Mouse (Mus musculus) MEL (cell line): ENCODE results near the gene Arid1b. TPM values are rescaled to one million over a fixed set of nuclear protein-coding genes. Genes with fewer than 3 reads are reported as not detected.

ENCODE experiments used
- DNase-seq: peaks from one replicate; pipeline ENCODE4 v3.0.0; 2011; ENCODE audit warnings: low read depth, low spot score
- H3K27ac ChIP-seq: 2 replicates; pipeline ENCODE4 v1.5.1; 2012; ENCODE audit warnings: low read depth, mild to moderate bottlenecking, control low read depth, low read length, moderate library complexity; ENCODE audit not compliant: control insufficient read depth
- H3K27me3 ChIP-seq, 2 experiments: fragments of 150-350 bp in 1 of 2; sonication (generic) in 1 of 2; 2 replicates each; pipeline ENCODE4 v1.6.1; 2012; ENCODE audit warnings: low read length in 2 of 2, mild to moderate bottlenecking in 2 of 2, improper control_type of control experiment in 1 of 2, moderate library complexity in 1 of 2; ENCODE audit not compliant: insufficient read depth in 2 of 2, control insufficient read depth in 1 of 2
- H3K36me3 ChIP-seq, 2 experiments: 2 replicates each; pipeline ENCODE4 v1.6.1; 2012 to 2014; ENCODE audit warnings: low read length in 2 of 2, improper control_type of control experiment in 1 of 2, inconsistent platforms in 1 of 2, mild to moderate bottlenecking in 1 of 2; ENCODE audit not compliant: insufficient read depth in 2 of 2, control insufficient read depth in 1 of 2
- H3K4me1 ChIP-seq, 2 experiments: fragments of 150-350 bp in 1 of 2; sonication (generic) in 1 of 2; 2 replicates each; pipeline ENCODE4 v1.6.1; 2012; ENCODE audit warnings: low read length in 2 of 2, improper control_type of control experiment in 1 of 2, mild to moderate bottlenecking in 1 of 2; ENCODE audit not compliant: insufficient read depth in 2 of 2, control insufficient read depth in 1 of 2
- H3K4me3 ChIP-seq, 2 experiments: fragments of 150-350 bp in 1 of 2; sonication (generic) in 1 of 2; 2 replicates each; pipeline ENCODE4 v1.5.1; 2012; ENCODE audit warnings: low read depth in 2 of 2, low read length in 2 of 2, mild to moderate bottlenecking in 2 of 2, moderate library complexity in 2 of 2, control low read depth in 1 of 2, improper control_type of control experiment in 1 of 2; ENCODE audit not compliant: control insufficient read depth in 1 of 2, insufficient read depth in 1 of 2
- H3K79me2 ChIP-seq: 2 replicates; pipeline ENCODE4 v1.6.1; 2012; ENCODE audit warnings: mild to moderate bottlenecking, low read length, moderate library complexity; ENCODE audit not compliant: control insufficient read depth, poor library complexity, insufficient read depth
- H3K9ac ChIP-seq: 2 replicates; pipeline ENCODE4 v1.6.1; 2012; ENCODE audit warnings: low read depth, mild to moderate bottlenecking, control low read depth, low read length, moderate library complexity; ENCODE audit not compliant: control insufficient read depth, poor library complexity, severe bottlenecking
- H3K9me3 ChIP-seq: fragments of 150-350 bp; sonication (generic); replicated peaks from 2 replicates; pipeline ENCODE4 v1.6.1; 2012; ENCODE audit warnings: mild to moderate bottlenecking, low read length, improper control_type of control experiment, moderate library complexity; ENCODE audit not compliant: insufficient read depth
- CTCF ChIP-seq, 3 experiments: IDR thresholded peaks in 2 of 3; conservative IDR thresholded peaks in 1 of 3; 2 replicates each; pipeline ENCODE4 v1.5.1; 2011 to 2012; ENCODE audit warnings: low read length in 3 of 3, low read depth in 2 of 3, mild to moderate bottlenecking in 2 of 3, improper control_type of control experiment in 1 of 3, inconsistent platforms in 1 of 3, mixed read lengths in 1 of 3, moderate library complexity in 1 of 3; ENCODE audit not compliant: control insufficient read depth in 1 of 3, insufficient read depth in 1 of 3, poor library complexity in 1 of 3, severe bottlenecking in 1 of 3
- ETS1 ChIP-seq: IDR thresholded peaks from 2 replicates; pipeline ENCODE4 v1.6.1; 2012; ENCODE audit warnings: low read depth, mild to moderate bottlenecking, inconsistent platforms, low read length, improper control_type of control experiment, moderate library complexity
- GABPA ChIP-seq: IDR thresholded peaks from 2 replicates; pipeline ENCODE4 v1.6.1; 2012; ENCODE audit warnings: low read depth, mild to moderate bottlenecking, inconsistent platforms, low read length, improper control_type of control experiment, moderate library complexity
- HCFC1 ChIP-seq: IDR thresholded peaks from 2 replicates; pipeline ENCODE4 v1.6.1; 2012; ENCODE audit warnings: low read depth, mild to moderate bottlenecking, inconsistent platforms, low read length, improper control_type of control experiment, moderate library complexity
- JUND ChIP-seq: IDR thresholded peaks from 2 replicates; pipeline ENCODE4 v1.6.1; 2011; ENCODE audit warnings: low read depth, mild to moderate bottlenecking, improper control_type of control experiment, low read length
- MAFK ChIP-seq: IDR thresholded peaks from 2 replicates; pipeline ENCODE4 v1.6.1; 2011; ENCODE audit warnings: low read depth, mild to moderate bottlenecking, low read length, improper control_type of control experiment, borderline replicate concordance
- MAZ ChIP-seq: IDR thresholded peaks from 2 replicates; pipeline ENCODE4 v1.6.1; 2012; ENCODE audit warnings: low read depth, mild to moderate bottlenecking, inconsistent platforms, low read length, improper control_type of control experiment
- MXI1 ChIP-seq: IDR thresholded peaks from 2 replicates; pipeline ENCODE4 v1.6.1; 2011; ENCODE audit warnings: mild to moderate bottlenecking, low read depth, low read length, improper control_type of control experiment
- NELFE ChIP-seq: IDR thresholded peaks from 2 replicates; pipeline ENCODE4 v1.6.1; 2011; ENCODE audit warnings: low read depth, low read length, improper control_type of control experiment
- POLR2A ChIP-seq, 2 experiments: IDR thresholded peaks; 2 replicates each; pipeline ENCODE4 v1.6.1; 2011 to 2012; ENCODE audit warnings: low read length in 2 of 2, mild to moderate bottlenecking in 2 of 2, control low read depth in 1 of 2, improper control_type of control experiment in 1 of 2, low read depth in 1 of 2, moderate library complexity in 1 of 2; ENCODE audit not compliant: control insufficient read depth in 1 of 2, insufficient read depth in 1 of 2, poor library complexity in 1 of 2
- RAD21 ChIP-seq: IDR thresholded peaks from 2 replicates; pipeline ENCODE4 v1.6.1; 2011; ENCODE audit warnings: mild to moderate bottlenecking, low read depth, low read length, improper control_type of control experiment
- SIN3A ChIP-seq: IDR thresholded peaks from 2 replicates; pipeline ENCODE4 v1.6.1; 2012; ENCODE audit warnings: low read length, improper control_type of control experiment, inconsistent platforms
- UBTF ChIP-seq: IDR thresholded peaks from 2 replicates; pipeline ENCODE4 v1.6.1; 2012; ENCODE audit warnings: low read depth, mild to moderate bottlenecking, inconsistent platforms, low read length, improper control_type of control experiment, moderate library complexity, borderline replicate concordance; ENCODE audit not compliant: insufficient read depth
- USF2 ChIP-seq, 2 experiments: IDR thresholded peaks; 2 replicates each; pipeline ENCODE4 v1.6.1; 2011 to 2012; ENCODE audit warnings: improper control_type of control experiment in 2 of 2, low read length in 2 of 2, borderline replicate concordance in 1 of 2, inconsistent platforms in 1 of 2, low read depth in 1 of 2, mild to moderate bottlenecking in 1 of 2; ENCODE audit not compliant: insufficient read depth in 1 of 2
- ZNF384 ChIP-seq: IDR thresholded peaks from 2 replicates; pipeline ENCODE4 v1.6.1; 2012; ENCODE audit warnings: low read depth, mild to moderate bottlenecking, inconsistent platforms, low read length, improper control_type of control experiment
- polyA plus RNA-seq, 2 experiments: library from polyadenylated mRNA; stranded (reverse) in 1 of 2; unstranded in 1 of 2; fragments of >175 nt in 1 of 2; fragments of >200 nt in 1 of 2; gene quantifications; 2 replicates each; pipeline versions ENCODE4 v1.2.1 to v1.2.4; 2012; ENCODE audit warnings: low replicate concordance in 2 of 2, low read depth in 1 of 2; ENCODE audit not compliant: insufficient read length in 2 of 2, insufficient read depth in 1 of 2, missing spikeins in 1 of 2
- total RNA-seq: library from RNA; depleted of rRNA; stranded (reverse); fragments of 300-350 nt; gene quantifications from 2 replicates; pipeline ENCODE4 v1.2.3, GENCODE M21; 2012

Gene Arid1b
- total and polyA plus RNA-seq, 3 experiments, result 13.4 to 17.4 TPM; not detected in 1

DNA sequence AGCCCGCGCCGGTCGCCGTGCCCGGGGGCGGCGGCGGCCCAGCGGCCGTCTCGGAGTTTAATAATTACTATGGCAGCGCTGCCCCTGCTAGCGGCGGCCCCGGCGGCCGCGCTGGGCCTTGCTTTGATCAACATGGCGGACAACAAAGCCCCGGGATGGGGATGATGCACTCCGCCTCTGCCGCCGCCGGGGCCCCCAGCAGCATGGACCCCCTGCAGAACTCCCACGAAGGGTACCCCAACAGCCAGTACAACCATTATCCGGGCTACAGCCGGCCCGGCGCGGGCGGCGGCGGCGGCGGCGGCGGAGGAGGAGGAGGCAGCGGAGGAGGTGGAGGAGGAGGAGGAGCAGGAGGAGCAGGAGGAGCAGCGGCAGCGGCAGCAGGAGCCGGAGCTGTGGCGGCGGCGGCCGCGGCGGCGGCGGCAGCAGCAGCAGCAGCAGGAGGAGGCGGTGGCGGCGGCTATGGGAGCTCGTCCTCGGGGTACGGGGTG, 1.5 kb downstream of the Arid1b start:
- no peaks in the 10 kb centered on the region; a peak in 1 of 4 replicates for H3K27me3 ChIP-seq
- H3K9me3 ChIP-seq, result no peaks in the 10 kb centered on the region
- peaks cover 2 to 9% of the 10 kb centered on the region in 2 experiments; a peak in 3 of 4 replicates for H3K4me1 ChIP-seq
- DNase-seq, result peak; percentile 69
- H3K36me3 ChIP-seq, result peaks cover 0 to 15% of the 10 kb centered on the region in 2 experiments; a peak in 2 of 4 replicates
- TF ChIP-seq POLR2A (IDR thresholded peaks at IDR 0.05; ENCODE audit: control insufficient read depth in 1 of 2, insufficient read depth in 1 of 2, low read depth in 1 of 2, low read length in 2 of 2, poor library complexity in 1 of 2) (peak; percentile 48 to 80; a peak in 3 of 4 replicates), GABPA (no peak), SIN3A (0 out of 2 replicates have a peak, but pooled peaks have one; percentile 18), CTCF (IDR thresholded peaks at IDR 0.05 in 2 of 3, conservative IDR thresholded peaks at IDR 0.05 in 1 of 3; ENCODE audit: control insufficient read depth in 1 of 3, insufficient read depth in 1 of 3, low read depth in 2 of 3, low read length in 3 of 3, poor library complexity in 1 of 3, severe bottlenecking in 1 of 3) (no peak), RAD21 (no peak), NELFE (peak; percentile 31), UBTF (peak; percentile 72; the same call in 1 of the 2 replicates), USF2 (IDR thresholded peaks at IDR 0.05; ENCODE audit: borderline replicate concordance in 1 of 2, insufficient read depth in 1 of 2, low read depth in 1 of 2, low read length in 2 of 2) (no peak), MAZ (no peak), ZNF384 (no peak), HCFC1 (no peak)
- H3K4me3 ChIP-seq, result peak overlapping the region; percentile 75 to 98
- peak overlapping the region; percentile 97 for H3K27ac ChIP-seq
- peak overlapping the region; percentile 99 for H3K9ac ChIP-seq
- peaks cover 45% of the 10 kb centered on the region for H3K79me2 ChIP-seq

DNA sequence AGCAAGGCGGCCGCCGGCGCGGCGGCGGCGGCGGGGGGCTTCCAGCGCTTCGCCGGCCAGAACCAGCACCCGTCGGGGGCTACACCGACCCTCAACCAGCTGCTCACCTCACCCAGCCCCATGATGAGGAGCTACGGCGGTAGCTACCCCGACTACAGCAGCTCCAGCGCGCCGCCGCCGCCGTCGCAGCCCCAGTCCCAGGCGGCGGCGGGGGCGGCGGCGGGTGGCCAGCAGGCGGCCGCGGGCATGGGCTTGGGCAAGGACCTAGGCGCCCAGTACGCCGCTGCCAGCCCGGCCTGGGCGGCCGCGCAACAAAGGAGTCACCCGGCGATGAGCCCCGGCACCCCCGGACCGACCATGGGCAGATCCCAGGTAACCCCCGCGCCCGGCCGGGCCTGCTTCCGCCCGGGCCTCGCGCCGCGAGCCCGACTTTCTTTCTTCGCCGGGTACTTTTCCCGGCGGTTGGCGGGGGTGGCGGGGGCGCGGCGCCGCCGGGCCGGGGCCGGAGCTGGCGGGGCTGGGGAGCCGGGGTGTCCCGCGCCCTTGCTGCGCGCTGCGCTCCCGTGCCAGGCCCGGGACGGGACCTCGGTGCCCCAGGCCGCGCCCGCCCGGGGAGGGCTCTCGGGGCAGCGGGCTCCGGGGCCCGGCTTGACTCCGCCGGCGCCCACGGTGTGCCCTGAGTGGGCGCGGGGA, 2.1 kb downstream of the Arid1b start:
- Histone ChIP-seq H3K79me2 (peaks cover 51% of the 10 kb centered on the region), H3K9ac (peak overlapping the region; percentile 99), H3K4me1 (peaks cover 2 to 11% of the 10 kb centered on the region in 2 experiments; a peak in 3 of 4 replicates), H3K36me3 (peaks cover 0 to 16% of the 10 kb centered on the region in 2 experiments; a peak in 2 of 4 replicates), H3K4me3 (peak overlapping the region; percentile 75 to 98), H3K27me3 (no peaks in the 10 kb centered on the region; a peak in 1 of 4 replicates)
- peak; percentile 26 for DNase-seq
- TF ChIP-seq ETS1 (0 out of 2 replicates have a peak, but pooled peaks have one; percentile 7), HCFC1 (no peak), MXI1 (peak; percentile 6; the same call in 1 of the 2 replicates), JUND (no peak), MAFK (no peak)
- TF ChIP-seq, all 39 proteins: peak for 2
- Histone ChIP-seq H3K27ac (peak overlapping the region; percentile 97), H3K9me3 (no peaks in the 10 kb centered on the region)
